29 mouse cellular contexts compared by ENCODE assay signal in genomic region chr11:45235476-45236412, GRCm38 (mm10).
DNase-seq lines count a peak whose midpoint lies in the region; ATAC-seq and TF ChIP-seq lines count a peak whose summit lies in the region.
"Had no signal": no experiment of that assay in that cellular context is flagged by ENCODE, and none has a peak within 500 bp of the region (broad histone marks: within the 10 kb centered on the region; RNA-seq: fewer than 3 reads in every experiment).

No protein-coding gene starts in this region.

- 0 out of 2 replicates have a peak, but pooled peaks cover 3% of the 10 kb centered on the region for H3K4me1 ChIP-seq in kidney, embryonic 14.5 days (ENCODE audit: control insufficient read depth, insufficient read depth, low read length)
- no peaks in the 10 kb centered on the region for H3K4me1 ChIP-seq in kidney, adult 2 months (ENCODE audit: control insufficient read depth, insufficient read depth, low read length)
- H3K4me1 ChIP-seq in lung, embryonic 16.5 days (replicated peaks; ENCODE audit: control insufficient read depth, insufficient read depth, low read length) = no peaks in the 10 kb centered on the region
- H3K4me1 ChIP-seq: heart, embryonic 13.5 days; liver, embryonic 12.5 days had no signal

- ATAC-seq in kidney, embryonic 14.5 days (ENCODE audit: low FRiP score, low TSS enrichment) = no peak
- 0 out of 2 replicates have a peak, but pooled peaks have one; percentile 31 for ATAC-seq in lung, embryonic 16.5 days (ENCODE audit: low read depth)
- ATAC-seq: activated CD4-positive, CD25-positive, alpha-beta regulatory T cell, adult 4 months; forebrain, embryonic 16.5 days; liver, embryonic 12.5 days had no signal

- WGBS in kidney, embryonic 14.5 days = 69% methylated on average over 6 of the region's 6 CpGs
- 73% methylated on average over 6 of the region's 6 CpGs for WGBS in kidney, adult 2 months
- WGBS in lung, embryonic 16.5 days = 63% methylated on average over 6 of the region's 6 CpGs

- no peak overlapping the region for H3K4me3 ChIP-seq in kidney, embryonic 14.5 days (ENCODE audit: low read length)
- H3K4me3 ChIP-seq in kidney, adult 2 months (ENCODE audit: insufficient read depth, low read depth, low read length) = no peak overlapping the region
- no peak overlapping the region for H3K4me3 ChIP-seq in lung, embryonic 16.5 days (ENCODE audit: low read length)
- no peak overlapping the region for H3K4me3 ChIP-seq in myocyte
- H3K4me3 ChIP-seq: embryonic facial prominence, embryonic 12.5 days; forebrain, embryonic 10.5 days; heart, adult 2 months; heart, embryonic 13.5 days; hindbrain, embryonic 15.5 days; liver, embryonic 12.5 days; midbrain, embryonic 12.5 days; neural tube, embryonic 12.5 days had no signal

- no peaks in the 10 kb centered on the region for H3K27me3 ChIP-seq in kidney, embryonic 14.5 days (ENCODE audit: control insufficient read depth, insufficient read depth, low read length)
- H3K27me3 ChIP-seq in kidney, adult 2 months (replicated peaks; ENCODE audit: control insufficient read depth, insufficient read depth, low read length) = no peaks in the 10 kb centered on the region
- no peaks in the 10 kb centered on the region for H3K27me3 ChIP-seq in lung, embryonic 16.5 days (ENCODE audit: control insufficient read depth, insufficient read depth, low read depth, low read length)
- no peaks in the 10 kb centered on the region for H3K27me3 ChIP-seq in myocyte (ENCODE audit: control insufficient read depth, insufficient read depth, insufficient read length)
- H3K27me3 ChIP-seq: embryonic facial prominence, embryonic 12.5 days; heart, embryonic 13.5 days; hindbrain, embryonic 15.5 days; liver, embryonic 12.5 days; midbrain, embryonic 12.5 days; neural tube, embryonic 12.5 days had no signal

- no peaks in the 10 kb centered on the region for H3K36me3 ChIP-seq in kidney, embryonic 14.5 days (ENCODE audit: control insufficient read depth, insufficient read depth, low read length)
- no peaks in the 10 kb centered on the region for H3K36me3 ChIP-seq in kidney, adult 2 months (ENCODE audit: control insufficient read depth, insufficient read depth, low read length)
- no peaks in the 10 kb centered on the region for H3K36me3 ChIP-seq in lung, embryonic 16.5 days (ENCODE audit: control insufficient read depth, insufficient read depth, low read length)
- no peaks in the 10 kb centered on the region for H3K36me3 ChIP-seq in myocyte (ENCODE audit: control insufficient read depth, insufficient read depth)
- H3K36me3 ChIP-seq: embryonic facial prominence, embryonic 12.5 days; forebrain, embryonic 10.5 days; heart, embryonic 13.5 days; hindbrain, embryonic 15.5 days; liver, embryonic 12.5 days; midbrain, embryonic 12.5 days; neural tube, embryonic 12.5 days had no signal

- H3K4me2 ChIP-seq in kidney, embryonic 14.5 days (replicated peaks; ENCODE audit: low read depth, low read length) = no peak overlapping the region
- H3K4me2 ChIP-seq in lung, embryonic 16.5 days (ENCODE audit: low read depth, low read length) = no peak overlapping the region
- peak overlapping the region; percentile 47 for H3K4me2 ChIP-seq in myocyte (ENCODE audit: low read depth)
- H3K4me2 ChIP-seq: embryonic facial prominence, embryonic 12.5 days; heart, embryonic 13.5 days; hindbrain, embryonic 15.5 days; liver, embryonic 12.5 days; midbrain, embryonic 12.5 days; neural tube, embryonic 12.5 days had no signal

- TF ChIP-seq POLR2A in kidney, adult 2 months (IDR thresholded peaks at IDR 0.05; ENCODE audit: low read depth, low read length) = no peak
- TF ChIP-seq POLR2A in myocyte (IDR thresholded peaks at IDR 0.05; ENCODE audit: insufficient read length, low read depth) = no peak

- no peaks in the 10 kb centered on the region for H3K9me3 ChIP-seq in kidney, embryonic 14.5 days (ENCODE audit: control insufficient read depth, low read length)
- no peaks in the 10 kb centered on the region for H3K9me3 ChIP-seq in lung, embryonic 16.5 days (ENCODE audit: control insufficient read depth, low read length)
- H3K9me3 ChIP-seq: embryonic facial prominence, embryonic 12.5 days; forebrain, embryonic 10.5 days; heart, embryonic 13.5 days; hindbrain, embryonic 15.5 days; liver, embryonic 12.5 days; midbrain, embryonic 12.5 days; neural tube, embryonic 12.5 days had no signal

- H3ac ChIP-seq in myocyte (ENCODE audit: control insufficient read depth, insufficient read length) = no peak overlapping the region

- DNase-seq in kidney, adult 2 months = no peak
- no peak for DNase-seq in lung, postnatal 4 days
- peak; percentile 6 for DNase-seq in brain, adult 2 months (ENCODE audit: low read depth, low spot score)
- DNase-seq in ovary, postnatal 10 days (ENCODE audit: low spot score) = no peak
- DNase-seq: adrenal gland, adult 8-10 months; B cell, adult 2 months; cerebellum, adult 18-20 months; cerebellum, postnatal 14 days; gastrocnemius, postnatal 25 days; heart, adult 2 months; kidney, adult 9 months; left cerebral cortex, postnatal 4 days; lung, adult 18-20 months; retina, postnatal 1 day; right cerebral cortex, postnatal 25 days; spleen, adult 18-20 months; thymus, postnatal 14 days had no signal

- 0 out of 2 replicates have a peak overlapping the region, but pooled peaks have one; percentile 32 for H3K27ac ChIP-seq in kidney, embryonic 14.5 days (ENCODE audit: low read depth, low read length)
- H3K27ac ChIP-seq in kidney, adult 2 months (ENCODE audit: insufficient read depth, low read depth, low read length) = no peak overlapping the region
- peak overlapping the region; percentile 70 for H3K27ac ChIP-seq in lung, embryonic 16.5 days (ENCODE audit: low read length)
- H3K27ac ChIP-seq: embryonic facial prominence, embryonic 12.5 days; forebrain, embryonic 10.5 days; heart, adult 2 months; heart, embryonic 13.5 days; hindbrain, embryonic 15.5 days; liver, embryonic 12.5 days; midbrain, embryonic 12.5 days; neural tube, embryonic 12.5 days had no signal

- TF ChIP-seq CTCF in kidney, adult 2 months (conservative IDR thresholded peaks at IDR 0.05; ENCODE audit: insufficient read depth, insufficient read length, low read depth, low read length) = no peak

- H3K79me2 ChIP-seq in myocyte (ENCODE audit: control insufficient read depth, insufficient read depth) = no peaks in the 10 kb centered on the region

- no peak overlapping the region for H3K9ac ChIP-seq in kidney, embryonic 14.5 days (ENCODE audit: low read depth, low read length)
- no peak overlapping the region for H3K9ac ChIP-seq in lung, embryonic 16.5 days (ENCODE audit: low read length)
- H3K9ac ChIP-seq: embryonic facial prominence, embryonic 12.5 days; heart, embryonic 13.5 days; hindbrain, embryonic 15.5 days; liver, embryonic 12.5 days; midbrain, embryonic 12.5 days; neural tube, embryonic 12.5 days had no signal

TF ChIP-seq in myocyte, 11 proteins besides CTCF, POLR2A, EP300 and RAD21:
- TF ChIP-seq E2F4 (IDR thresholded peaks at IDR 0.05; ENCODE audit: insufficient read depth) (no peak), TCF3 (IDR thresholded peaks at IDR 0.05; ENCODE audit: insufficient read length, low read depth) (no peak), USF1 (IDR thresholded peaks at IDR 0.05; ENCODE audit: low read depth) (no peak), SRF (IDR thresholded peaks at IDR 0.05; ENCODE audit: control insufficient read depth, insufficient read length, low read depth) (no peak), CEBPB (IDR thresholded peaks at IDR 0.05; ENCODE audit: insufficient read depth, poor library complexity, severe bottlenecking) (no peak), MYOD1 (IDR thresholded peaks at IDR 0.05; ENCODE audit: control insufficient read depth in 1 of 3, insufficient read length in 2 of 3, low read depth in 2 of 3) (no peak), MAX (IDR thresholded peaks at IDR 0.05; ENCODE audit: low read depth) (no peak), POLR2AphosphoS2 (IDR thresholded peaks at IDR 0.05; ENCODE audit: insufficient read length, low read depth) (no peak), REST (IDR thresholded peaks at IDR 0.05; ENCODE audit: insufficient read depth, insufficient read length) (no peak), MYOG (IDR thresholded peaks at IDR 0.05; ENCODE audit: control insufficient read depth in 1 of 3, insufficient read depth in 1 of 3, insufficient read length in 2 of 3, low read depth in 2 of 3) (no peak), TCF12 (IDR thresholded peaks at IDR 0.05; ENCODE audit: insufficient read depth, poor library complexity, severe bottlenecking) (no peak)
